Mouse (Mus musculus) megakaryocyte, embryonic 14.5 days (primary cell): Measurements from ENCODE around the gene Tnpo1. TPM values are rescaled to one million over a fixed set of nuclear protein-coding genes. Genes with fewer than 3 reads are reported as not detected.

Source experiments
- H3K27me3 ChIP-seq: replicated peaks from 2 replicates; pipeline ENCODE3; 2012; ENCODE audit warnings: inconsistent platforms
- H3K36me3 ChIP-seq: replicated peaks from 2 replicates; pipeline ENCODE3; 2012; ENCODE audit warnings: low read length, inconsistent platforms, mixed read lengths
- H3K4me1 ChIP-seq: 2 replicates; pipeline ENCODE4 v1.6.1; 2012; ENCODE audit warnings: inconsistent platforms
- H3K4me3 ChIP-seq: replicated peaks from 2 replicates; pipeline ENCODE3; 2012; ENCODE audit warnings: moderate library complexity, mild to moderate bottlenecking, inconsistent platforms
- H3K9me3 ChIP-seq: 2 replicates; pipeline ENCODE4 v1.6.1; 2012; ENCODE audit warnings: inconsistent platforms
- FLI1 ChIP-seq: IDR thresholded peaks from 2 replicates; pipeline ENCODE4 v1.6.1; 2012; ENCODE audit warnings: low read length, inconsistent platforms, mixed read lengths
- GATA1 ChIP-seq: IDR thresholded peaks from 3 replicates; pipeline ENCODE4 v1.6.1; 2012; ENCODE audit warnings: mixed read lengths, low read length, inconsistent platforms, borderline replicate concordance
- polyA plus RNA-seq: library from polyadenylated mRNA; stranded (reverse); fragments of >175 nt; gene quantifications from 2 replicates; pipeline ENCODE4 v1.2.3, GENCODE M21; 2012; ENCODE audit warnings: low replicate concordance; ENCODE audit not compliant: insufficient read depth

The Tnpo1 gene
- polyA plus RNA-seq, 1 experiment = 2.3 TPM

DNA sequence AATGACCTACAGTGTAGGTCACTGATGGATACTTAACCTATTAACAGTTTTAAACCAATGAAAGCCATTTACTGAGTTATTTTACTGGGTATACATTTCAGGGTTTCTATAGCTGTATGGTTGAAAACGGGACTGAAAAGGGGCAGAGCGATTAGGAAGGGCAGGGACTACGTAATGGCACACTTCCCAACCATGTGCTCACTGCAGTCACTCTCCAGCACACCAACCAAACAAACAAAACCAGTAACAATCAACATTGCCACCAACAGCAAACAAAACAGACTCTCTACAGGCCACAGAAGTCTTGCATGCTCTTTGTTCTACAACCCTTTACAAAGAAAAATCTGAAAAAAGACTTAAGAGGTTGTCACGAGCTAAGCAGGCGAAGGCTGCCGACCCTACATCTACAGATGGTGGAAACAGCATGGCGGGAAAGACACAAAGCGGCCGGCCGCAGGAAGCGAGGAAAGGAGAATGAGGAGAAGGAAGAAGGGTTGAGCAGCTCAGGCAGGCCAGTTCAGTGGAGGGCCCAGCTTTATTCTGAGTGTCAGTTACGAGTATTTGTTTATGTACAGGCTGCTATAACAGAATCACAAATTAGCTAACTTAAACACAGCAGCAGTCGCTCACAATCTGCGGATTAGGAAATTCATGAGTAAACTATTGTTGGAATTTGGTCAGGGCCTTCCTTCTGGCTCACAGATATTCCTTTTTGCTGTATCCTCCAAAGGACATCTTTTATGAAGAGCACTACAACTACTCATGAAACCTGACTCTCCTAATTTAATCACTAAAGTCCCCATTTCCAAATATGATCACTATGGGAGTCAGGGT is 12.0 kb downstream of the Tnpo1 start:
- no peaks in the 10 kb centered on the region for H3K27me3 ChIP-seq
- no peak for TF ChIP-seq FLI1
- no peak for TF ChIP-seq GATA1
- H3K36me3 ChIP-seq = peaks cover 16% of the 10 kb centered on the region
- H3K4me3 ChIP-seq = no peak overlapping the region
- peaks cover 82% of the 10 kb centered on the region for H3K4me1 ChIP-seq
- H3K9me3 ChIP-seq = no peaks in the 10 kb centered on the region

DNA sequence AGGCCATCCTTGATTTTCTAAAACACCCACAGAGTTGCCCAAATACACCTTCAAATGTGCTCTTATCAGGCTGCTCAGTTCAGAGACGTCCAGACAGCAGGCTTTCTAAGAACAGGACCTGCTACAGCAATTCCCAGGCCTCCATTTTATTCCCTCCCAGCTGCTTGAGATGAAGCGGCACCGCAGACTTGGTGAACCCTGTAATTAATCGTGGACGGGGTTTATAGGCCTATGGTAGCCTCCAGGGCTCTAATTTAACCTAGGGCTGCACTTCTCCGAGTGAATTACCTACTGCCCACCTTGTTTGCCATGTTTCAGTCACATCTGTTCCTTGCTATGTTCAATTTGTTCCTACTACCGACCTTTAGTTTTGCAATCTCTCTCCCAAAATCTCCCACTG is 13.0 kb downstream of the Tnpo1 start:
- peaks cover 11% of the 10 kb centered on the region for H3K36me3 ChIP-seq
- H3K4me3 ChIP-seq = no peak overlapping the region
- no peaks in the 10 kb centered on the region for H3K9me3 ChIP-seq
- no peaks in the 10 kb centered on the region for H3K27me3 ChIP-seq
- peaks cover 76% of the 10 kb centered on the region for H3K4me1 ChIP-seq
- TF ChIP-seq GATA1 (no peak), FLI1 (no peak)

DNA sequence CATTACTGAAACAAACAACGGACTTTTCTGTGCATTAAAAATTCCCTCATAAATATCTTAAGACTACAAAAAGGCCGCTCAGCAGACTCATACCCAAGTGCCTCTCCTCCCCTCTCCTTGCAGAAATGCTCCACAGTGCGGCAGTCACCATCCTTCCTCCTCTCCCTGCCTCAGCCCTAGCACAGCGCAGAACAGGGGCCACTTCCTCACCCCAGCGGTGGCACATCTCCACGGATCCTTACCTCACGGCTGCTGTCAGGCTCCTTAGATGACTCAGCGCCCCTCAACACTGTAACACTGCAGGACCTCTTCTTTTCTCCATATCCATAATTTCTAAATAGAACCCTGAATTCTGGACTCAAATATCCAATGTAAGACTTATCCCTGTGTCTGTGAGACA is 13.6 kb downstream of the Tnpo1 start:
- H3K36me3 ChIP-seq = peaks cover 8% of the 10 kb centered on the region
- H3K4me1 ChIP-seq = peaks cover 70% of the 10 kb centered on the region
- peak overlapping the region; percentile 80 for H3K4me3 ChIP-seq
- H3K9me3 ChIP-seq = no peaks in the 10 kb centered on the region
- TF ChIP-seq GATA1 = no peak
- TF ChIP-seq FLI1 = no peak
- no peaks in the 10 kb centered on the region for H3K27me3 ChIP-seq

DNA sequence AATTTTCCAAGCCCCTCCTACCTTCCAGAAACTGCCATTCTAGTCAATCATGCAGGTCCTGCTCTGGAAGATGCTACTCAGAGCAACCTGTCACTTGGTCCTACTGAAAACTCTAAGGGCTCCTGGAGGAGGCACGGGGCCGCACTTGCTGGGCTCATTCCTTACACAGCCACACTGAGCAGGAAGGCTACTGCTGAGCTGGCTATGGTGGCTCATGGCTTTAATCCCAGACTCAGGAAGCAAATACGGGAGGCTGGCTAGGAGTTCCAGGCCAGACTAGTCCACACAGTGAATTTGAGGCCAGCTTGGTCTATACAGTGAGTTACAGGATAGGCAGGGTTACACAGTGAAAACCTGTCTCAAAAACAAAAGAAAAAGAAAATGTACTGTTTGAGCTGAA is 15.4 kb downstream of the Tnpo1 start:
- Histone ChIP-seq H3K4me3 (no peak overlapping the region), H3K36me3 (no peaks in the 10 kb centered on the region), H3K27me3 (no peaks in the 10 kb centered on the region), H3K9me3 (no peaks in the 10 kb centered on the region), H3K4me1 (peaks cover 68% of the 10 kb centered on the region)
- TF ChIP-seq FLI1 (no peak), GATA1 (no peak)

DNA sequence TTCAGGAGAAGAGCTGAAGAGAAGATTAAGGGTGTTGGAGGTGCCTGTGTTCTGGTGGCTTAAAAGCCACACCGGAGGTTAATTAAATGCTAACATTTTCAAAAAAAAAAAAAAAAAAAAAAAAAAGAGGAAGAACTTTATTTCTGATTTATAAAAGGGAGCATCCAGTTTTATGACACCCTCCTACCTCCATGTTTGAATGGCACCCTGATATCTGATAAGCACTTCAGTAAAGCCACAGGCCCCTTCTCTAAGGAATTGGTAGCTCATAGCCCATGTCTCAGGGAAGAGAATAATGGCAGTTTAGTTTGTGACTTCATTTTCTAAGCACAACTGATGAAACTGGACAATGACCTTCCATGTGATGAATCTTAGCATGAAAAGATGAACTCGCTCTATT is 21.6 kb downstream of the Tnpo1 start:
- H3K9me3 ChIP-seq = no peaks in the 10 kb centered on the region
- H3K36me3 ChIP-seq = peaks cover 3% of the 10 kb centered on the region
- no peaks in the 10 kb centered on the region for H3K27me3 ChIP-seq
- H3K4me3 ChIP-seq = no peak overlapping the region
- TF ChIP-seq GATA1 (no peak), FLI1 (no peak)
- peaks cover 54% of the 10 kb centered on the region for H3K4me1 ChIP-seq

DNA sequence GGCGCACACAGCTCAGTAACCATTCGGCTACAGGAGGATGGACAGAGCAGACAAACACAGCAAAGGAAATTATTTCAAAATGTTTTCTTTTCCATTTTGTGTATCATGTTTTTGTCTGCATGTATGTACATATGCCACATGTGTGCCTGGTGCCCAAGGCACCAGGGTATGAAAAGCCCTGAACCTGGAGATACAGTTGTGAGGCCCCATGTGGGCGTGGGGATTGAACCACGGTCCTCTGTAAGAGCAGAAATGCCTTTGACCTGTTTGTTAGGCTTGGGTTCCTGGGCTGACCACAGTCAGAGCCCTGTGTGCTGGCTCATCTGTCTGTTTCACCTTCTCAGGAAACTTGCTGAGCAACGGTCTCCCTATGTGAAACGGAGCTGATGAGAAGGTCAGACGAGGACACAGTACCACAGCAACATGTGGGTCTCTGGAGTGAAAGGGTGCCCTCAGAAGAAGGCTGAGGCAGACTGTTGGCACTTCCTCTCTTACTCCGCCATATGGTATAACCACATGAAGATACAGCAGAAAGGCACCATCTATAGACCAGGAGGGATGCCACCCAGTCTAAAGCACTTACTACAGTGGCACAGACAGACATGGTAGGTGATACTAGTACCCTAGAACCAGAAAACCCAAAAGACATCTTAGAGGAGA is 23.7 kb downstream of the Tnpo1 start:
- peak overlapping the region; percentile 84 for H3K4me3 ChIP-seq
- H3K36me3 ChIP-seq = peaks cover 3% of the 10 kb centered on the region
- no peaks in the 10 kb centered on the region for H3K9me3 ChIP-seq
- H3K27me3 ChIP-seq = no peaks in the 10 kb centered on the region
- peaks cover 53% of the 10 kb centered on the region for H3K4me1 ChIP-seq
- TF ChIP-seq GATA1 (no peak), FLI1 (no peak)

DNA sequence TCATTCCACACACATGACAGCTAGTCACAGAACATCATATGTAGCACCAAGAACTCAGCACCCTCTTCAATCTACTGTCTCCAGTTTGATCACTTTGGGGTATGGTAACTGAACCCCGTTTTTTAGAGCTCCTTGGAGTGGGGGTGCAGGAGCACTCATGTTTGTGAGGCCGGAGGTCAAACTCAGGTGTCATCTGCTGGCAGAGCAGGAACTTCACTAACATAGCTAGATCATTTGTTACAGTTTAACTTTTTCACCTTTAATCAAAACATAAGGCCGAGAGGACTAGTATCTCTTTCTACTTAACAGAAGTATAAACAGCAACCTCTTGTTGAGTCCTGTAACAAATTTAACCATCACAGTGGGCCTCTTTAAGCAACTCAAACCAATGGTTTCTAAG is 26.6 kb downstream of the Tnpo1 start:
- Histone ChIP-seq H3K4me3 (no peak overlapping the region), H3K27me3 (no peaks in the 10 kb centered on the region), H3K9me3 (no peaks in the 10 kb centered on the region), H3K36me3 (no peaks in the 10 kb centered on the region), H3K4me1 (peaks cover 54% of the 10 kb centered on the region)
- TF ChIP-seq GATA1 (no peak), FLI1 (no peak)

DNA sequence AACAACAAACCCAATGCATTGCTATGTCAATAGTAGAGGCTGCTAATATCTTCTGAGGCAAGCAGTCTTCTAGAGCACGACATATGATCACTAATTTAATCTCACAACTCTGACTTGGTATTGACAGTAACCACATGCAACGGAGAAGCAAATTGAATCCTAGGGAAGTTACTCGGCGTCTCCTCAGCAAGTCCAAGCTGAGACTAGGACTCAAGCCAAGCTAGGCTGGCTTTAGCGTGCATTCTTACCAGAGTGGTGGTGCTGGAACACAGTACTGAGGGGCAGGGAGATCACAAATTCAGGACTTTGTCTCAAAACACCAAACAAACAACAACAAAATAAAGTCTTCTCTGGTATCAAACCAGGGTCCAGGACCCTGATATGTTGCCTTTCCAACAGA is 28.6 kb downstream of the Tnpo1 start:
- H3K27me3 ChIP-seq = no peaks in the 10 kb centered on the region
- H3K4me1 ChIP-seq = peaks cover 57% of the 10 kb centered on the region
- H3K36me3 ChIP-seq = no peaks in the 10 kb centered on the region
- no peak for TF ChIP-seq GATA1
- TF ChIP-seq FLI1 = no peak
- H3K4me3 ChIP-seq = no peak overlapping the region
- no peaks in the 10 kb centered on the region for H3K9me3 ChIP-seq

DNA sequence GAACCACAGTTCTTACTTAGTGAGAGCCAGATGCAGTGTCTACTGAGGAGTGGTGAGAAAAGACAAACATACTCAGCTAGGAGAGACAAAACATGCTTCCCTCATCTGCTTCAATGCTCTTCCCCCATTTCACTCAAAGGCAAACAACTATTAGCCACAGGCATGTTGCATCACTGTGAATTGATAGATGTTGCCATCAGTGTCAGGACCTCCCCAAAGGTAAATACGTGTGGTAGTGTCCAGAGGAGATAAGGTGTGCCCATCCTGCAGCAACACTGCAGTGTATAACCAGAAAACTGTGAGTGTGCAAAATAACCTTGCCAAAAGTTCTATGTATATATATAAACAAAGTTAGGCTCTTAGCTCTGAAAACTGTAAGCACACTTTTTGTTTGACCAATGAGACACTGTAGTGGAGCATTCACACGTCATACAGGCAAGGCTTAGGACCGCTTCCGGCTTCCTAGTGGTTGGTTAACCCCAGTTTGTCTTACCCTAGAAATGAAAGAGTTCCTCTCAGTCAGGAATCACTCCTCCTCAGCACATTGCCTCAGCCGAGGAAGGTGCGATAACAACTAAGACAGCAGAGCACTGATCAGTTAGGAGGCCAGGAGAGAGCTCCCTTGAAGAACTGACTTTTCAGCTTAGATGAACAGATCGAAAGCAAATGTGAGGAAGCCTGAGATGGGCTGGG is 29.6 kb downstream of the Tnpo1 start:
- H3K4me3 ChIP-seq = peak overlapping the region; percentile 57
- H3K9me3 ChIP-seq = no peaks in the 10 kb centered on the region
- H3K27me3 ChIP-seq = no peaks in the 10 kb centered on the region
- H3K4me1 ChIP-seq = peaks cover 53% of the 10 kb centered on the region
- H3K36me3 ChIP-seq = no peaks in the 10 kb centered on the region
- TF ChIP-seq GATA1 = no peak
- no peak for TF ChIP-seq FLI1

DNA sequence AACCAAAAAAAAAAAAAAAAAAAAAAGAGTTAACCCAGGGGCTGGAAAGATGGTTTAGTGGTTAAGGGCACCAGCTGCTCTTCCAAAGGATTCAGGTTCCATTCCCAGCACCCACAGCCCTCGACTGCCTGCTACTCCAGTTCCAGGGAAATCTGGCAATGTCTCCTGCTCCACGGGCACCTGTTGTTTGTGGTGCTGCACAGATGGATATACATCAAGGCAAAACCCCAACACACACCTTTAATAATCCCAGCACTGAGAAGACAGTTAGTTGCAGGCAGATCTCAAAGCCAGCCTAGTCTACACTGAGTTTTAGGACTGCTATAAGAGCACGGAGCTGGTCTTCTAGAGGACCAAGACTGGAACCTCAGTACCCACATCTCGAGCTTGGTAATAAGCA is 30.2 kb downstream of the Tnpo1 start:
- Histone ChIP-seq H3K27me3 (no peaks in the 10 kb centered on the region), H3K4me1 (peaks cover 51% of the 10 kb centered on the region), H3K9me3 (no peaks in the 10 kb centered on the region), H3K36me3 (no peaks in the 10 kb centered on the region), H3K4me3 (peak overlapping the region; percentile 19)
- TF ChIP-seq FLI1 (no peak), GATA1 (no peak)
